Mouse (Mus musculus): ENCODE data around the gene Zbtb5. TPM values are rescaled to one million over a fixed set of nuclear protein-coding genes. Genes with fewer than 3 reads are reported as not detected.
"Not testable (repeated sequence)": the region's sequence is repeated elsewhere in the genome, so short reads cannot be mapped to it uniquely, and the experiment has no call there.

The Zbtb5 gene
- polyA plus RNA-seq, 1 experiment from 2014 or later = 21.0 TPM

DNA sequence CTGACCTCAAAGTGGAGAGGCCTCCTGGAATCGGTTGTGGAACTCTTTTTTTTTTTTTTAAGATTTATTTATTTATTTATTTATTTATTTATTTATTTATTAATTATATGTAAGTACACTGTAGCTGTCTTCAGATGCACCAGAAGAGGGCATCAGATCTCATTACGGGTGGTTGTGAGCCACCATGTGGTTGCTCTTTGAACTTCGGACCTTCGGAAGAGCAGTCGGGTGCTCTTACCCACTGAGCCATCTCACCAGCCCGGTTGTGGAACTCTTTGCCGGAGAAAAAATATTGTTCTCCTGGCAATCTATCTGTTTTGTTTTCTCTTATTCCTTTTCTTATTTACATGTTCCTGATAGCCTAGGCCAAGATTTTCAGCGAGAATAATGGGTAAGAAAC, 26.7 kb upstream of the Zbtb5 start:
- H3K4me3 ChIP-seq (ENCODE audit: low read depth, low read length); H3K9ac ChIP-seq (ENCODE audit: low read depth, low read length); DNase-seq (ENCODE audit: low spot score); H3K4me2 ChIP-seq (ENCODE audit: low read depth, low read length); H3K4me1 ChIP-seq (ENCODE audit: control insufficient read depth, insufficient read depth, low read length); ATAC-seq (ENCODE audit: low read depth); H3K27me3 ChIP-seq (replicated peaks; ENCODE audit: control insufficient read depth, insufficient read depth, low read length); H3K9me3 ChIP-seq (ENCODE audit: control insufficient read depth, low read length); H3K27ac ChIP-seq (replicated peaks; ENCODE audit: low read depth, low read length): not testable (repeated sequence)
- peaks cover 71% of the 10 kb centered on the region; the same call in 1 of the 2 replicates for H3K36me3 ChIP-seq (ENCODE audit: control insufficient read depth, insufficient read depth, low read length)
- WGBS = 63% methylated on average over 8 of the region's 8 CpGs

DNA sequence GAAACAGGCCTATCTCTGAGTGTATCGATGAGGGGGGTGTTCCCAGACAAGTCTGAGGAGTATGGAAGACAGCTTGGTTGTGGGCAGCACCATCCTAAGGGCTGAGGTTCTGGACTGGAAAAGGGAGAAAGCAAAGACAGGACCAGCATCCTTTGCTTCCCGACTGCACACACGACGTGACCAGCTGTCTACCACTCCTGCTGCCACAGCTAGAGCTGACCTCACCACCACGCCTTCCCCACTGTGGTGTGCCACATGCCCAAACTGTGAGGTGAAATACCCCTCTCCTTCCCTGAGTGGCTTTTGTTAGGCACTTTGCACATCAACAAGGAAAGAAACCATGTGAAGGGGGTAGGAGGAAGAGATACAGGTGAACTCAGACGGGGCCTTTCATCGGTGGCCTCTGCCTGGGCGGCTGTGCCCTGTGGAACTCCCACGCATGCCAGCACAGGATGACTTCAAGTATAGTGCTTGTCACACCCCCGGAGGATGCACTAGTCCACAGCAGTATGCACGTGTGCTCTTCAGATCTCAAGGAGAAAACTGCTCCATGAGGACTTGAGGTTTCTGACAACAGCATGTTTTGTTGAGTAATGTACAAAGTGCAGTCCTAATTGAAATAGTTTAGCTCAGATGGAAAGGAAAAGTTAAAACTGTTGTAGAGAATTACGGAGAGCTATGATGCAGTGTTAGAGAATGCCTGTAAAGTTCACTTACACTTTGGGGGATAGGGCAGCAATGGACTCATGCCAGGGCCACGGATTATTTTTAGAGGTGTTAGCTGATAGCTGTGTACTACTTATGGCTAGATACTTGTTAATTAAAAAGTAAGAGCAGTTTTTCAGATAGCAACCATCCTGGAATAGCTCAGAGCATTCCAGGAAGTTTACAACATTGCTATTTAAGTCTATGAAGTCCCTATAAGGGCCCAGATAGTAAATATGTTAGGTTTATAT, 25.5 kb upstream of the Zbtb5 start:
- Histone ChIP-seq H3K27me3 (replicated peaks; ENCODE audit: control insufficient read depth, insufficient read depth, low read length) (no peaks in the 10 kb centered on the region), H3K4me1 (ENCODE audit: control insufficient read depth, insufficient read depth, low read length) (no peaks in the 10 kb centered on the region), H3K9me3 (ENCODE audit: control insufficient read depth, low read length) (no peaks in the 10 kb centered on the region), H3K36me3 (ENCODE audit: control insufficient read depth, insufficient read depth, low read length) (peaks cover 71% of the 10 kb centered on the region), H3K9ac (ENCODE audit: low read depth, low read length) (no peak overlapping the region), H3K4me3 (ENCODE audit: low read depth, low read length) (no peak overlapping the region), H3K4me2 (ENCODE audit: low read depth, low read length) (no peak overlapping the region), H3K27ac (replicated peaks; ENCODE audit: low read depth, low read length) (no peak overlapping the region)
- ATAC-seq (ENCODE audit: low read depth) (no peak), DNase-seq (ENCODE audit: low spot score) (no peak)
- WGBS = 90% methylated on average over 13 of the region's 13 CpGs

DNA sequence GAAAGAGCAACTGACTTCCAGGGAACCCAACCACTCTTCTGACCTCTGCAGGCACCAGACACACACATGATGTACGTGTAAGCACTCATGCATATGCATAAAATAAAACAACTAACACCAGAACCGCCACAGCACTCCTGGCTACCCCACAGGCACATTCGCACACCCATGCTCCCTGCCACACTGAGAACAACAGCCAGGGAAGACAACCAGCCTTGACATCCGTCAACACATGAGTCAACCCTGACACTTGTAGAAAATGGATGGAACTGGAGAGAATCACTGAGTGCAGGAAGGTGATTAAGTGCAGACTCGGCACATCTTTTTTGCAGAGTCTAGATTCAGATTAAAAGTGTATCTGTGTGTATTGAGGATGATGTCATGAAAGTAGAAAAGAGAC, 24.4 kb upstream of the Zbtb5 start:
- Histone ChIP-seq H3K27ac (replicated peaks; ENCODE audit: low read depth, low read length) (no peak overlapping the region), H3K9me3 (ENCODE audit: control insufficient read depth, low read length) (no peaks in the 10 kb centered on the region), H3K36me3 (ENCODE audit: control insufficient read depth, insufficient read depth, low read length) (peaks cover 77% of the 10 kb centered on the region), H3K9ac (ENCODE audit: low read depth, low read length) (no peak overlapping the region), H3K27me3 (replicated peaks; ENCODE audit: control insufficient read depth, insufficient read depth, low read length) (no peaks in the 10 kb centered on the region), H3K4me3 (ENCODE audit: low read depth, low read length) (no peak overlapping the region), H3K4me2 (ENCODE audit: low read depth, low read length) (no peak overlapping the region), H3K4me1 (ENCODE audit: control insufficient read depth, insufficient read depth, low read length) (no peaks in the 10 kb centered on the region)
- WGBS = 84% methylated on average over 5 of the region's 5 CpGs
- ATAC-seq (ENCODE audit: low read depth) (no peak), DNase-seq (ENCODE audit: low spot score) (no peak)

DNA sequence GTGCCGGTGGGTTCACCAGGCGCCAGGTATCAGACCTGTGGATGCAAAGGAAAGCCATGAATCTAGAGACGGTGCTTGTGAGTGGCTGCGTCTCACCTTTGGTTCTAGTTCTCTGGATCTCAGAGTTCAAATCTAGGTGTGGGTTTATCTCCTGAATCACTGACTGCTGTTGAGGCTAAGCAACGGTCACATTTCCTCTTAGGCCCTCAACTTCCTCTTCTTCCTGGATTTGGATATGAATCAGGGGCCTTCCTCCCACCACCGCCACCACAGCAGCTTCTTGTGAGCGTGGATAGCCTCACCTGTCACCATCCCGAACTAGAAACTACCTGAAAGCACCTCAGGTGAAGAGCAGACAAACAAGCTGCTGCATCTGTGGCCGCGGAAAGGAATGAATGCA, 23.8 kb upstream of the Zbtb5 start:
- Histone ChIP-seq H3K27ac (replicated peaks; ENCODE audit: low read depth, low read length) (no peak overlapping the region), H3K9me3 (ENCODE audit: control insufficient read depth, low read length) (no peaks in the 10 kb centered on the region), H3K4me2 (ENCODE audit: low read depth, low read length) (no peak overlapping the region), H3K9ac (ENCODE audit: low read depth, low read length) (no peak overlapping the region), H3K36me3 (ENCODE audit: control insufficient read depth, insufficient read depth, low read length) (peaks cover 78% of the 10 kb centered on the region), H3K4me3 (ENCODE audit: low read depth, low read length) (no peak overlapping the region), H3K27me3 (replicated peaks; ENCODE audit: control insufficient read depth, insufficient read depth, low read length) (no peaks in the 10 kb centered on the region), H3K4me1 (ENCODE audit: control insufficient read depth, insufficient read depth, low read length) (no peaks in the 10 kb centered on the region)
- DNase-seq (ENCODE audit: low spot score) (no peak), ATAC-seq (ENCODE audit: low read depth) (no peak)
- 90% methylated on average over 10 of the region's 10 CpGs for WGBS

DNA sequence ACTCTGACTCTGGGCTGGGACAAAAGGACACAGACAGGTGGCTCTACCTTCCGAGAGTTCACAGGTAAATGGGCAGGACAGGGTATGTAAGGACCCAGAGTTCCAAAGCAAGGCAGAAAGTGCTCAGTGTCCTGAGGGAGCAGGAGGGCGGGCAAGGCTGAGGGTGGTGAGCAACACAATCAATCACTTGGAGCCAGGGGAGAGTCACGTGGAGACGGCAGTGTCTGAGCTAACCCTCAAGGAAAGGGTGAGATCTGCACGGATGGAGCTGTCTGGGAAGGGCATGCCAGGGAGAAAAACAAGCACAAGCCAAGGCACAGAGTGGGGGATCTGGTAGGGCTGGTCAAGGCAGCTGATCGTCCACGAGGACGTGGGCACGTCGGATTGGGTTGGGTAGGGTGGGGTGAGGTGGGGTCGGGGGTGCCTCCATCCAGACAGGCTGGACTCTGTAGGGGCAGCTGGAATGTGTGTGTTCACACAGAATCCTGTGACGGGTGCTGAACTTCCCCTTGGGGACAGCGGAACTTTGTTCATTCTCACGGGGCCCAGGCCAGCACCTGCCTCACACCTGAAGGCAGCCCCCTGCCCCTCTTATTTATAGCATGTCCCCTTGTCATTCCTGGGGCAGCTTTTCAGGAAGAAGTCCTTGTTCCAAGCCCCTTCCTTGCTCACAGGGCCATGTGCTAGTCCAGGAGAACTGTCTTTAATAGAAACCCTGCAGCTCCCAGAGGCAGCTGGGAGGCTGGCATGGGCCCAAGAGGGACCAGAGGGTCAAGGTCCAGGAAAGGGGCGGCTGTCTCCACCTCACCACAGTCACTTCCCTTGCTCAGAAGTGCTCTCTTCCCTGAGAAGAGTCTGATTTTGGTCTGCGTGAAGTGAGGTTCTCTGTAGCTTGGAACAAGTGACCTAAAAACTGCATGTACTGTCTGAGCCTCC, 22.7 kb upstream of the Zbtb5 start:
- no peak overlapping the region for H3K4me2 ChIP-seq (ENCODE audit: low read depth, low read length)
- peaks cover 79% of the 10 kb centered on the region for H3K36me3 ChIP-seq (ENCODE audit: control insufficient read depth, insufficient read depth, low read length)
- no peaks in the 10 kb centered on the region for H3K9me3 ChIP-seq (ENCODE audit: control insufficient read depth, low read length)
- ATAC-seq (ENCODE audit: low read depth) = no peak
- H3K4me3 ChIP-seq (ENCODE audit: low read depth, low read length) = no peak overlapping the region
- no peaks in the 10 kb centered on the region for H3K4me1 ChIP-seq (ENCODE audit: control insufficient read depth, insufficient read depth, low read length)
- 77% methylated on average over 16 of the region's 16 CpGs for WGBS
- H3K27me3 ChIP-seq (replicated peaks; ENCODE audit: control insufficient read depth, insufficient read depth, low read length) = no peaks in the 10 kb centered on the region
- no peak overlapping the region for H3K9ac ChIP-seq (ENCODE audit: low read depth, low read length)
- no peak overlapping the region for H3K27ac ChIP-seq (replicated peaks; ENCODE audit: low read depth, low read length)
- no peak for DNase-seq (ENCODE audit: low spot score)

DNA sequence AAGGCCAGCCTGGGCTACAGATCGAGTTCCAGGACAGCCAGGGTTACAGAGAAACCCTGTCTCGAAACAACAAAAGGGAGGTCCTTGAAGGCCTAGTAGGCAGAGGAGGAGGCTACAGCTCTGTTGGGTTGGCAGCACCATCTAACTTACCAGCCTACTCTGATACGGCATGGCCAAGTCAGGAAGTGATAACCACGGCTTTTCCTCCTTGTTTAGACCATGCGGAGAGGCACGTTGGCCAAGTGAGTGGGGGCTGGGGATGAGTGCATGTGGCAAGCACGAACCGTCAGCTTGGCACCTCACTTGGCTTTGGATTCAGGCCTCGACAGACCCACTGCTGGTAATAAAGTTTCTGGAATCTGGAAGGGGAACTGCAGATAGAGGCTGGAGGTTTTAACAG, 20.4 kb upstream of the Zbtb5 start:
- 91% methylated on average over 9 of the region's 9 CpGs for WGBS
- H3K27ac ChIP-seq (replicated peaks; ENCODE audit: low read depth, low read length) = no peak overlapping the region
- no peak overlapping the region for H3K4me3 ChIP-seq (ENCODE audit: low read depth, low read length)
- ATAC-seq (ENCODE audit: low read depth) = no peak
- no peaks in the 10 kb centered on the region for H3K27me3 ChIP-seq (replicated peaks; ENCODE audit: control insufficient read depth, insufficient read depth, low read length)
- no peak overlapping the region for H3K9ac ChIP-seq (ENCODE audit: low read depth, low read length)
- H3K9me3 ChIP-seq (ENCODE audit: control insufficient read depth, low read length) = no peaks in the 10 kb centered on the region
- no peak for DNase-seq (ENCODE audit: low spot score)
- H3K4me1 ChIP-seq (ENCODE audit: control insufficient read depth, insufficient read depth, low read length) = no peaks in the 10 kb centered on the region
- H3K36me3 ChIP-seq (ENCODE audit: control insufficient read depth, insufficient read depth, low read length) = peaks cover 91% of the 10 kb centered on the region
- no peak overlapping the region for H3K4me2 ChIP-seq (ENCODE audit: low read depth, low read length)

DNA sequence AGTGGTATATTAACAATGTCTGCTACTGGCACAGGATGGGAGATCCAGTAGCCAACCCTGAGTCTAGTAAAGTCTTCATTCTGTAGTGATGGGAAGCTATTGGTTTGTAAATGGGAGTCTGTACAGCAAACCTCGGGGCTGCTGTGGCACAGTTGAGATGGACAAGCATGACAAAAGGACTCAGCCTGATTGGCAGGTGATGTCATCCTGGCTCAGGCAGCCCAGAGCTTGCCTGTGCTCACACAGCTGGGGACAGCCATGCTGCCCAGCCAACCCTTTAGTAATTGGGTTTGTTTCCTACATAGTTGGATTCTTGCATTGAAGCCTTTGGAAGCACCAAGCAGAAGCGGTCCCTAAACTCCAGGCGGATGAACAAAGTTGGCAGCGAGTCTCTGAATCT, 14.2 kb upstream of the Zbtb5 start:
- Histone ChIP-seq H3K36me3 (ENCODE audit: control insufficient read depth, insufficient read depth, low read length) (peaks cover 52% of the 10 kb centered on the region), H3K4me2 (ENCODE audit: low read depth, low read length) (no peak overlapping the region), H3K27me3 (replicated peaks; ENCODE audit: control insufficient read depth, insufficient read depth, low read length) (no peaks in the 10 kb centered on the region), H3K9ac (ENCODE audit: low read depth, low read length) (no peak overlapping the region), H3K9me3 (ENCODE audit: control insufficient read depth, low read length) (no peaks in the 10 kb centered on the region), H3K4me3 (ENCODE audit: low read depth, low read length) (no peak overlapping the region), H3K27ac (replicated peaks; ENCODE audit: low read depth, low read length) (no peak overlapping the region), H3K4me1 (ENCODE audit: control insufficient read depth, insufficient read depth, low read length) (no peaks in the 10 kb centered on the region)
- no peak for ATAC-seq (ENCODE audit: low read depth)
- no peak for DNase-seq (ENCODE audit: low spot score)
- 97% methylated on average over 4 of the region's 4 CpGs for WGBS

DNA sequence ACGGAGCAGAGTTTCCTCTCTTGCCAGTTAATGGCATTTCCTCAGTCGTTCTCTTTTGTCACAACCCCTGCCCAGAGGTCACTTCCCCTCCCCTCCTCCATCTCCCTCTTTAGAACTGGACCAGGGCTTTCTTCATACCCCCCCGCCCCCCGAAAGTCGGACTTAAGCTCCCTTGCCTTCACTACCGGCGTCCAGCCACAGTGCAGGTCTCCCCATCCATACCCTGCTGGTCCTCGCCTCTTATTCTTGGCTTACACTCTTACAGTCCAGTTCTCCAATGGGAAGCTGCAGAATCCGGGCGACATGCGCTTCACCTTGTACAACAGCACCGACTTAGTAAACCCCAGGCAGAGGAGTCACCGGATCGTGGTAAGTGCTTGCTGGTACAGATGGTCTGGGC, 6.8 kb upstream of the Zbtb5 start:
- Histone ChIP-seq H3K4me1 (ENCODE audit: control insufficient read depth, insufficient read depth, low read length) (peaks cover 3% of the 10 kb centered on the region; the same call in 1 of the 2 replicates), H3K27me3 (replicated peaks; ENCODE audit: control insufficient read depth, insufficient read depth, low read length) (no peaks in the 10 kb centered on the region), H3K9me3 (ENCODE audit: control insufficient read depth, low read length) (no peaks in the 10 kb centered on the region), H3K27ac (replicated peaks; ENCODE audit: low read depth, low read length) (no peak overlapping the region), H3K4me2 (ENCODE audit: low read depth, low read length) (peak overlapping the region; percentile 88), H3K36me3 (ENCODE audit: control insufficient read depth, insufficient read depth, low read length) (peaks cover 1% of the 10 kb centered on the region; the same call in 1 of the 2 replicates), H3K4me3 (ENCODE audit: low read depth, low read length) (peak overlapping the region; percentile 52), H3K9ac (ENCODE audit: low read depth, low read length) (peak overlapping the region; percentile 72)
- 2% methylated on average over 14 of the region's 14 CpGs for WGBS
- DNase-seq (ENCODE audit: low spot score) (no peak), ATAC-seq (ENCODE audit: low read depth) (0 out of 2 replicates have a peak, but pooled peaks have one; percentile 20)

All from embryonic facial prominence, embryonic 14.5 days (tissue).